Mouse (Mus musculus) embryonic fibroblast, embryonic 13.5 days (primary cell): ENCODE results near the gene Ccdc148.

Source experiments
- CTCF ChIP-seq: IDR thresholded peaks from 2 replicates; pipeline ENCODE4 v1.5.1; 2011; ENCODE audit warnings: mild to moderate bottlenecking, control low read depth, low read length, moderate library complexity, borderline replicate concordance; ENCODE audit not compliant: insufficient read depth
- POLR2A ChIP-seq: IDR thresholded peaks from 2 replicates; pipeline ENCODE4 v1.6.1; 2011; ENCODE audit warnings: low read depth, mild to moderate bottlenecking, control low read depth, low read length, moderate library complexity

GRCm38 (mm10) chr2:59053461-59054039 is 106.9 kb downstream of the Ccdc148 start:
- TF ChIP-seq POLR2A (no peak), CTCF (no peak)
